Mouse (Mus musculus) heart, adult 11 months (tissue): ENCODE data around the gene Esyt1.

ENCODE experiments used
- DNase-seq: peaks from one replicate; pipeline ENCODE4 v3.0.0; 2022

Esyt1 gene

DNA sequence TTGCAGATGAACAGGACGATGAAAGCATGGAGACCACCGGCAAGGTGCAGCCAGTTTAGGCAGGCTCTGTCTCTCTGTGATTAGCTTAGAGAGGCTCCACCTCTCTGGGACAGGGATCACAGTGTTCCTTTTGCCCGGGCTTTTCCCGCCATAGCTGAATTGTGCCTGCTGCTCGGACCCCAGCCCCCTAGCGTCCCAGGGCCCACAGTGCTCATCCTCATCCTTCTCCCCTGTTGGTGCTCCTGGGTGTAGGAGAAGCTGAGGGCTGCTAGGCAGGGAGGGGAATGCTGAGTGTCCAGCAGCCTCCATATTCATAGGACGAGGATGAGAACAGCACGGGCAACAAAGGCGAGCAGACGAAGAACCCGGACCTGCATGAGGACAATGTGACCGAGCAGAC, 51.3 kb downstream of the Esyt1 start:
- DNase-seq: no peak

DNA sequence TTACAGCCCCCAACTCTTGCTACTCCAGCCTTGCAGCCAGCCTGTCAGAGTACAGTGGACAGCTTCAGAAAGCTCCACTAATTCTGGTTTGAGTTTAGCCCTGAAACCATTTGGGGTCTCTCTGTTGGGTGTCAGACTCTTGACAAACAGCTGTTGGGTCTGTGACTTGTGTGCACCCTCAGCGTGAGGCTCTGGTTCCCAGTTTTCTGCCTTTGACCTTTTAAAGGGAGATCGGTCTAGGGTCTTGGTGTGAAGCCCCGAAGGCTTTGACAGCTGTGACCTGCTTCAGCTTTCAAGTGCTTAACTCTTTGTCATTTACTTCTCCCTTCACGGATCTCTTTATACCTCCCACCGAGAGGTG, 65.4 kb downstream of the Esyt1 start:
- no peak for DNase-seq
